Mouse (Mus musculus) spleen, postnatal 4 days (tissue): ENCODE data around the gene Fam189a1.
A peak's percentile ranks its signal among the peaks of the same experiment; 100 is the strongest.

Experiments
- DNase-seq, 2 experiments: peaks; one replicate each; pipeline ENCODE4 v3.0.0; 2022; ENCODE audit warnings: low spot score in 2 of 2

Fam189a1 gene

DNA sequence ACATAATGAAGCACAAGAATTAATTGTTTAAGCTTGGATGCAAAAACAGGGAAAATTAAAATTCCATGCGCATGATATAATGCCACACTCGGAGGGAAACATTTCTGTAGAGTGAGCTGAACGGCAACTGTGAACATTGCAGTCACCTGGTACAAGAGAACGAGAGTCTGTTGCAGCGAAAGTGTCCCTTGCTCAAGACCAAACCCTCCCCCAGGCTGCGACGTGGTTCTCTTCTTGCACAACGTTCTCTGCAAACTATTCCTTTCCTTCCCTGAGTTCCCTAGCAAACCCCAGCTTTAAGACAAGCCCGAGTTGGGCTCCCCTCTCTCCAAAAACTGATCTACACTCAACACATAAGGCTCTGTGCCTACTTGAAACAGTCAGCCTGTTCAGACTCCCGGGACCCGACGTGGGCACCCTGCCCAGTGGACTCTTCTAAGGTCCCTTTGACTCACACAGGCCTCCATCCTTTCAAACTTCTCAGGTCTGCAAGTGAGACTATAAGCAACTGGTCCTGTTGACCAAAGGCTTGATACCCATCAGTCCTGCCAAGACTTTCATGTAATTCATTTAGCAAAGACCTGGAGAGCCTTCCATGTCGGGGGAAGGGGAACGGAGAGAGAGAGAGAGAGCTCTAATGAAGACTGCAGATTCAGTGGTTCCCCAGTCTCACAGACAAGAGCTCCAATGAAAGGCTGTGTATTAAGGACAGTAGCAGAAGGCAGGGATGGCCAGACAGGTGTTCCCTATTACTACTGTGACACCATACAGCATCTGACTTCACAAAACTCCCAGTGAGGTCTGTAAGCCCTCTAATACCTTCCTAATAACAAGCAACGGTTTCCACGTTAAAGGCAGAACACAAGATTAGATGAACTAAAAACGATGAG is 51.9 kb downstream of the Fam189a1 start:
- no peak for DNase-seq

DNA sequence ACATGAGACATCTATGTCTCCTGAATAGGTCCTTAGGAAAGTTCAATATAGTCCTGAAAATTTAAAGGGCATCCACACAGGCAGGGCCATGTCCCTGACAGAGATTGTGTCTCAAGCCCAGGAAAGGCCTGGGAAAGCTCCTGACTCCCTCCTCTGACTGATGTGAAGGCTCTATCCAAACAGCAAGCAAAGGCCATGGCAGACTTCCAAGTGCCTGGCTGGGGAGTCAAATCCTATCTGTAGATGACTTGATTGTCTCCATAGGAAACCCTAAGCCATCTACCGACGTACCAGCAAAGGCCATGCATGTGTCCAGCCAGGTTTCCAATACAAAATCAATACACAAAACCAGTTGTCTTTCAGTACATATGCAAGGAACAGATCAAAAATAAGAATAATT is 54.7 kb downstream of the Fam189a1 start:
- no peak for DNase-seq

DNA sequence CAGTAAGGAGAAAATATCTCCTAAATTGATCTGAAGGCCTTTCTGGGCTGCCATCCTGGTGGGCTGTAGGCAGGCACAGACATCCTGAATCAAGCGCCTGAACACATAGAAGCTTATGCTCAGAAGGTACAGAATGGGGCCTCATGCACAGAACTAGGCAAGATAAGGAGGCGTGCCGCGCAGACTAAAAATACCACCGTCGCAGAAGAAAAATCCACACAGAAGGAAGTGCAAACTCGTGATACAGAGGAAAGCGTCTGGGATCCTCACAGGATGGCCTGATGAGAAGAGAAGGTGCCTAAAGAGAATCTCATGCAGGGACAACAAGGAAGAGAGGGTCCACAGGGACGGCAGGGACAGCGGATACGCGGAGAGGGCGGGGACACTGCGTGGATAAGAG is 58.7 kb downstream of the Fam189a1 start:
- DNase-seq, result no peak

DNA sequence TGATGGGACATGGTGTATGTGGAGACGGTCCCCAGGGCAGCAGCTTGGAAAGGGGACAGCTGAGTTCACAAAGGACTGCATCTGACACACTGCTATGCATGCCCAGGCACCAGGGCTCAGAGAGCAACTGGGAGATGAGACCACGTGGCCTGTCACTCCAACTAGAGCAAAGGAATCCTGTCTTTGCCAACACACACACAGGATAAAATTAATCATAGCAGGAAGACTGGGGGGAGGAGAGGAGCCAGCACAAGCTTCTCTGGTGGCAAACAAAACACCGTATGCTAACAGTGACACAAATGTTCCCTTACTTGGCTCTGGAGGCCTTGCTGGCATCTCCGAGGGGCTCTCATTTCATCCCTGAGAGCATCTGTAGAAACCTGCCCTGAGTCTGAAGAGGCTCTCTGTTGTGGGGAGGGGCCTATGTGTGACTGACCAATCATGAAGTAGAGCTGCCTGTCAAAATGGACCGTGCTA is 60.7 kb downstream of the Fam189a1 start:
- no peak for DNase-seq

DNA sequence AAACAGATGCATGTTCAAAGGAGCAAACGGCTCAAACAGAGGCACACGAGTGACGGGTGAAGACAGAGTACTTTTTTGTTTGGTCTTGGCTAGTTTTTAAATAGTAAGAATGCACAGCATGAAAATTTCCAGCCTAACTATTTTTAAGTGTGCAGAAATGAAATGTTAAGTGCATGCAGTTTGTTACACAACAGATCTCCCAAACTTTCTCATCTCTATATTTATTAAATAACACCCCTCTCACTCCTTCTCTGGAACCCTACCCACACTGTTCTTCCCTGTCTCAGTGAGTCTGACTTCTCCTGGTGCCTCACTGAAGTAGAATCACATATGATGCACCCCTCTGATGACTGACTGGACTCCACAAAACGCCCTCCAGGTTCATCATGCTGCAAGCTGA is 63.1 kb downstream of the Fam189a1 start:
- no peak for DNase-seq

DNA sequence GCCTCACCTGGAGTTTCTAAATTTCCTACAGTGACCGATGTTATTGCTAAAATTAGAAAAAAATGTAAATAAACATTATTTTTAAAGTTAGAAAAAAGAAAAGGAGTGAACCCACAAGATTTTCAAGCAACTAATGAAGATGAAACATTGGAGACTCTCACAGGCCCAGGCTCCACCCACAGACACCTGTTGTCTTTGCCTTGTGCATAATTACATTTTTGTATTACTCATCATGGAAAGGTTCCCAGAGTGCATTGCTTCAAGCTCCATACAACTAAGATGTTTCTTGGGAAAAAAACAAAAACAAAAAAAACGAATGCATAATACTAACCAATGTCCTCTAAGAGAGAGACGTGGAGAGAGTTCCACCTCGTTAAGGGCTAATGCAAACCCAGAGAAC is 64.9 kb downstream of the Fam189a1 start:
- DNase-seq, result no peak

DNA sequence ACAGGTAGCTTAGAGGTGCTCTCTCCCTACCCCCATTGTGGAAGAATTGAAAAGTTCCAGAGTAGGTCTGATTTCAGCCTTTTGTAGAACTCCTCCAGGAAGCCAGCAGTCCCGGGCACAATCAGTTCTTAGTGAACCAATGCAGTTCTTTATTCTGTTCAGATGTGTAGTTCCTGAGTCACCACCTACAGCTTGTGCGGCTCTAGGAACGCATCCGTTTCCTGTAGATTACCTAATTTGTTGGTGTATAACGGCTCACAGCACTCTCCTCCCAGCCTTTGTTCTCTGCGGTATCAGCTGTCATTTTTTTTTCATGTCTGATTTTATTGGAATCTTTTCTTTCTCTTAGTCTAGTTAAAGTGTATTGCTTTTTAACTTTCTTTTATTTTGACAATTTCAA is 70.4 kb downstream of the Fam189a1 start:
- DNase-seq, result no peak

DNA sequence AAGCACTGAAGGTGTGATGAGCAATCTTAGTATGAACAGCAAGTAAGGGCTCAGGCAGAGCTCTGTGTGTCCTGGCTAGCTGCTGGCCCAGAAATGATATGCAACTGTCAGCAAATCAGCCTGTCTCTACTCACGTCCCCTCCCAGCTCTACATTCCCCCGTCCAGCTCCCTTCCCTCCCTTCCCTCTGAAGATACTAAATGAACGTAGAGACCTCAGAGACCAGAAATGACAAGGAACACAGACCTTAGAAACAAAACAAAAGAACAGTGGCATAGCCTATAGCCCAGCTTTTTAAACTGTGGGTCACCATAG is 73.6 kb downstream of the Fam189a1 start:
- no peak for DNase-seq

DNA sequence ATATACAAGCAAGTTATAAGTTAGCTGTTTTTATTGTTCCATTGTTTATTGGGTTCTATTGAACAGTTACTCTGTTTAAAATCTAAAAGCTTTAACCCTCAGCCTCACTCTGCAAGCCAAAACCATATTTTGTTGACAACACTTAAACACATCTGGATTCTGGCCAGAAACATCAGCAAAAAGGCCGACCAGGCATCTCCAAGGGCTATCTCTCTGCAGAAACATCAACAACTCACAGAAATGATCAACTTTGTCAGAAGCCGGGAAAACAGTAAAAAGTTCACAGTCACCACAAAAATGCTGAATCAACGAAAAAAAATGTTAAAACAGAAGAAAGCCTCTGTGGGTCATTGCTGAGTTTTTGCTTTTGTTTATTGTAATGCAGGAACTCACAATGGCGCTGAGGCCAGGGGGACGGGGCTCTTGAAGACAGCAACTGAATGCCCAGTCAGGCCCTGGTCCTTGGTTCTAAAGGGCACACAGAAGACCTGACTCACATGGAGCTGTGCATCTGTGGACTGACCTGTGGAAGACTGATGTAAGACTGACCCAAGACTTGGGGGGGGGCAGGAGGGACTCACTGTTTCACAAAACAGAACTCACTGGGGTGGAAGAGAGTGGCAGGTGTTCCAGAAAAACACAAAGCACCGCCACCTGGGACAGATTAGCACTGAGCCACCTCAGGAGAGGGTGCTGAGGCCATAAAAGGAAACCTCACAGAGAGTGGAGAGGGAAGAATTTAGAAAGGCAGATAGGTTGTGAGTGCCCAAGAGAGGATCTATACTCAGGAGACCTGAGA is 74.2 kb downstream of the Fam189a1 start:
- no peak for DNase-seq

DNA sequence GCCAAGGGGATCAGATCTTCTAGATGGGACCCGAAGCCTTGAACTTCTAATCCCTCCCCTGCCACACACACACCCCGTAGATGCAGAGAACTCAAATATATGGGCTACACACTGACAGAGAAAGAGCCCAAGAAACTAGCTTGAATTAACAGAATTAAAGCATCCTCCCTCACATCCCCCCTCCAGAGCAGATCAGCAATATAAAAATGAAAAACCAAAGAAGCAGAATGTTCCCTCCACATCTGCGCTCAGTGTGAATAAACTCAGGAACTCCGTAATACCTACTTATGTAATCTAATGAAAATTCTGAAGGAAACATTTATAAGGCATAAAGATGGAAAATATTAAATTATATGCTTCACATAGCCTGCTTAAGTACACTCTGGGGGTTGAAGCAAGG is 80.2 kb downstream of the Fam189a1 start:
- DNase-seq, result no peak

DNA sequence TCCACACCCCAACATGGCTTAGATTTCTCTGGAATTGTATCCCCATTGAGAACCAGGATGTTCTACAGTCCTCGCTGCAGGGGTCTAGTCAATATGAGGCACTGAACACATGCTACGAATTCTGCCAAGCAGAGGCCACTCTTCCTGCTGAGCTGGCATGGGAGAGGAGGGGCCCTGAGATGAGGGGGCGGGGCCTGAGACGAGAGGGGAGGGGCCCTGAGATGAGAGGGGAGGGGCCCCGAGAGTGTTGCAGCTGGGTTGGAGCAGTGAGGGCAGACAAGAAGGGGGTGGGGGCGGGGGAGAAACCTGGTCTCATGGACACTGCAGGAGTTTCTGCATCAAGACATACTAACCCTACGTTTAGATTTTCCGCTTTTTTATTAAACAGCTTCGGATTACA is 82.2 kb downstream of the Fam189a1 start:
- no peak for DNase-seq

DNA sequence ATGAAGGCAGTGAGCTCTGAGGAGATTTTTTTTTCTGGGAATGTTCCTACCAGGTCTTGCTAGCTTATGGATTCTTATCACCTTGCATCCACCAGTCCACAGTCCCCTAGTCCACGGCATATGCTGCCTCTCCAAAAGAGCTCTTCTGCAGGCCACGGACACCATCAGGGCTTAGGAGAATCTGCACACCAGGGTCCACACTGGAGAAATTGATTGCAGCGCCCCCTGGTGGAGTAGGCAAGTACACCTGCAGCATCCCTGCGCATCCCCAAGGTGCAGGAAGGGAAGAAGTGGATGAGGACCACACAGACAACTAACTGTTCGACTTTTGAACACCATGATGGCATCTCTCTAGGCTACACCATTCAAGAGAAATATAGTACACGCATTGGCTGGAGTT is 82.8 kb downstream of the Fam189a1 start:
- peak; percentile 26 to 76 for DNase-seq

DNA sequence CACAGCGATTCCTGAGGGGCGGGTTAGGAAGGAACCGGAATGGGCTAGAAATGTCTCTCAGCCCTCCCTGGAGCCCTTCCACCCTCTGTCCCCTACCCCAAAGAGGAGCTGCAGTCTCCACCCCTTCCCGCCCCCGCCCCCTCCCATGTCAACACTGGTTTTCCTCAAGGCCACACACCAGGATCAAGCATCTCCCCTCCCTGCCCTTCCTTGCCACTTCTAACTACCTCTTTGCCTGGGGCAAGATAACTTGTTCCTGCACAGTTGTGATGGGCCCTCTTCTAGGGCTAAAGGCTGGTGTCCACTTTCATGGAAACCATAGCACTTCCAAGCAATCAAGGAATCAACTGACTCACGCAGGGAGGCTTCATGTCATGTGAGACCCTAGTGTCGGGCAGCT is 90.2 kb downstream of the Fam189a1 start:
- DNase-seq, result no peak

DNA sequence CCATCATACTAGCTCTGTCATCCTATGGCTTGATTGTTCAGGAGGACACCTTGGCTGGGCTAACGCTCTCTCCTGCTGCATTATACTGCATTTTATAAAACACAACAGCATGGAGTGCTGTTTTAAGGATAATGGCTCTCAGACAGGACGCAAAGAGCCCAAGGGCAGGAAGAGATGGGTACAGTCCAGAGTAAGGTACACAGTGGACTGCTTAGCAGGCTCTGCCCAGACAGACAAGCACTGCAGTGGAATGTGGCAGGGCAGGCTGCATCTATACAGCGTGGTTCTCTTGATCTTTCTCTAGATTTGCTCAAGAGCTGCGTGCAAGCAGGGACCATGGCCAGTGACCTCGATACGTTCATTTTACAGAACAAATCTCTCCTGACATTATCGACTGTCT is 90.9 kb downstream of the Fam189a1 start:
- no peak for DNase-seq

DNA sequence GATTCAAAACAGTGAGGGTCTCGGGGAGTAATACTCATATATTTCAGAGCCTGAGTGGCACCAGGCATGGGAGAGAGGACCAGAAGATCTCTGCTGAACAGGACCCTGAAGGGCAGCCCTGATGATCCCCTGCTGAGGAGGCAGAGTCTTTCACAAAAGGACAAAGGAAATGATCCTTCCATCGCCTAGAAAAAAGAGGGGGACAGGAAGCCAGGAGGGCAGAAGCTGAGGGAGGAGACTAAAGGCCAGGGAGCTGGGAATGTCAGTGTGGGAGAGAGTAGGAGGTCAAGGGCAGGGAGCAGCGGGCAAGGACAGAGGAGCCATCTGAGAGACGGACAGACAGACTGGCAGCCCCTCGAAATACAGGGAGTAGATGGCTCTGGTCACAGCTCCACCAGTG is 91.7 kb downstream of the Fam189a1 start:
- no peak for DNase-seq

DNA sequence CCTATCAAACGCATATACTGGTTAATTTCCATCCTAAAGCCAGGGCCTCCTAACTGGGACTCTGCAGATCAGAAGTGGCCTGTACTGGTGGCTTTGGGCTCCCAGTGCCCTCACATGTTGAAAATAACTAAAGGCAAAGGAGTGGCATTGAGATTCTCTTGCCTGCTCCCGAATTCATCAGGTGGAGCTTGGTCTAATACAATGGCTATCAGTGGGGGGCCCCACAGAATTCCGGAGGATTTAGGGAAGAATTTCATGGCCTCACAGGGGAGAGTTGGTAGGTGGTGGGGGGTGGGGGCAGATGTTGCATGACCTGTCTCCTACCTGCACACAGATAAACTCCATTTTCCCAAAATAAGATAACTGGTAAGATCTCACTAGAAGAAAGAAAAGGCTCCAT is 92.3 kb downstream of the Fam189a1 start:
- no peak for DNase-seq

DNA sequence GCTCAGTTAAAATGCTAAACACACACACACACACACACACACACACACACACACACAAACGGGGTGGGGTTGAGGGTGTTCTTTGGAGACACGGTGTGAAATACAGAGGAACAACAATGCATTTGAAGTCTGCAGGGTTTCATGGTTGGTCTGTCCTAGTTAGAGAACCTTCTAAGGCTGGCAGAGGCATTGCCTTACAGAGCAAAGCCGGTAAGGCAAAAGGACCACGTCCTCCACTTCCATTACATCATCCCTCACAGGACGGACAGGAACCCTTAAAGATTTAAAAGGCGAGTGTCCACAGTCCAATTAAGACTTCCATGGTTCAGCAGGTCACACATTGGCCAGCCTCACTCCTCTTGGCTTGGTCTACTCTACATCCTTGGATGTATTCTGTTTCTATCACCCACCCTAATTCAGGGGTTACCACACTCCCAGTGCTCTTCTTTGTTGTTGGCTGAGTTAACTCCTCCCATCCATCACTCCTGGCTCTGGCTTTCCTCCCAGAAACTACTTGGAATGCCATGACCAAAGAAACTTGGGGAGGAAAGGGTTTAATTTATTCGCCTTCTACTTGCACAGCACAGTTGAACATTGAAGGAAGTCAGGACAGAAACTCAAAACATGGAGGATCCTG is 96.1 kb downstream of the Fam189a1 start:
- DNase-seq, result no peak

DNA sequence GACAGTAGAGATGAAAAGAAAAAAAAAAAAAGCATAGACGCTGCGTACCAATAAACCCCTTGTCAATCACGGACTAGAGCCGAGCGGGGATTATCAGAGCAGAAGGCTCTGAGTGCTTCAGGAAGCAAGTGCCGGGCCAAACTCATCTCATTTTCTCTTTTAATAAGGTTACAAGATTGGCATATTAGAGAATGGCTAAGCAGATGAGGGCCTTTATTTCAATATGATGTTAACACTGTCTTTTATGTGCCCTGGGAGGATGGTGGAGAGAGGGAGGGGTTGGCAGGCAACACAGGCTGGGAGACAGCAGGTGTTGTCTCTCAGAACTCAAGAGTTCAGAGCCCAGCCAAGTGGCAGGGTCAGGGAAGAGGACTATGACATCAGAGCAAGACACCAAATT is 99.5 kb downstream of the Fam189a1 start:
- DNase-seq, result no peak

DNA sequence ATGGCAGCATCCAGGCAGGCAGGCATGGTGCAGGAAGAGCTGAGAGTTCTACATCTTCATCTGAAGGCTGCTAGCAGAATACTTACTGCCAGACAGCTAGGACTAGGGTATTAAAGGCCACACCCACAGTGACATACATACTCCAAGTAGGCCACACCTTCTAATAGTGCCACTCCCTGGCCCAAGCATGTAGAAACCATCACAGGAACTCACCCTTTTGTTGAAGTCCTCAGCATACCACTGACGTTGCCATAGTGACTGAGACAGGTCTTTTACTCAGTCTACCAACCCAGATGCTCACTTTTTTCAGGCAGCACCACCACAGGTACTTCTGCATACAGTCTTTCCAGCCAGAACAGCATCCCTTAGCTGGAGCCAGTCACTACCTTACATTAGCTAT is 104.4 kb downstream of the Fam189a1 start:
- no peak for DNase-seq

DNA sequence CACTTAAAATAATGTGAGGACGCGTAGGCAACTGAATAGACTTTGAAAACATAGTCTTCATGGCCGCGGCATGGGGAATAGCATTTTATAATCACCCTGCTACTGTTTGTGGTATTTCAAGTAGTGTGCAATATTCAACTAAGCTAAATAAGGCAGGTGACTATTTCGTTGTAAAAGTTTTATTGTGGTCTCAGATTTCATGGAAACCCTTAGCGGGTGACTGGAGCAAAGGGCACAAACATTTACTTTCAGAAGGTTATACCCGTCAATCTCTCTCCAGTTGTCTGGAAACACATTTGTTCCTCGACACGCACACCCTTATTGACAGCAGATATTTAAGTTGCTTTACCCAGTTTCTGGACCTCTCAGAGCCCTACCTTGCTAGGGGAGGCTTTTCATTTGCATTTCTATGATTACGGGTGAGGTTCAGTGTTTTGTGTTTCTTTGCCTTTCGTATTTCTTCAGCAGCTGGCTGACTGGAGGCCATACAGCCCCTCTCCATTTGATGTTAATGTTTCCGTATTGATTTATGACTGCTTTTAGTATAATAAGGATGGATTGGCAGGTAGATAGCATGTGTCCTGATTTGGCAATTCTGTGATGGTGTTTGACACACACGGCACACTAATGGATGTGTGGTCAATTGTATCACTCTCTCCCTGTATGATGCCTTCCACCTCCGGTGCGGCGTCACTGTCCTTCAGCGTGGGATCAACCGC is 107.0 kb downstream of the Fam189a1 start:
- no peak for DNase-seq

DNA sequence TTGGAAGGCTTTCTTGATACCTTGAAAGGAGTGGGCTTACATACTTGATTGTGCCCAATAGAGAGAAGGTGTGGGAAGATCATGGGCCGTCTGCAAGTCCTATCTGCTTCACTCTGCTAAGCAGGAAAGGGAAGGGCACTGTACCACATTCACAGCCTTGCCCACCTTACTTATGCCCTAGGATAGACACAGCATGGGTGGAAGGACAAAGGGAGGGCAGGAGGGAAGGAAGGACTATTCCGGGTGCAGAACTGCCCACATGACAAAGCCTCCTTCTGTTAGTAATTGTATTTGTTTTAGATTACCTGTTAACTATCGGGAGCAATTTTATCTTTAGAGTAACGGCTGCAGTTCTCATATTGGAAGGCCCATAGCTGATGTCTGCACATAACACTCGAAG is 108.7 kb downstream of the Fam189a1 start:
- no peak for DNase-seq

DNA sequence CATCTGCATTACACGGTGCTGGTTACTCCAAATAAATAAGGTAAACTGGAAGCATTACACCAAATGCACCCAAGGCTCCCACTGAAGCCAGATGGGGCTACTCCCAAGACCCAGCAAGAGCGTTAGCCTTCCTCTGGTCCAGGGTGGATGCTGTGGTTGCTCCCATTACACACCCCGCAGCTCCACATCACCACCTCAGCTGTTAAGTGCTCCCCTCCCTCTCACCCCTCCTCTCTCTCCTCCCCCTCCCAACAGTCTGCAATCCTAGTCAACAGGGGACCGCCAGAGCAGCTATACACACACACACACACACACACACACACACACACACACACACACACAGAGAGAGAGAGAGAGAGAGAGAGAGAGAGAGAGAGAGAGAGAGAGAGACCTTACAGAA is 109.7 kb downstream of the Fam189a1 start:
- no peak for DNase-seq
